Mouse (Mus musculus): Measurements from ENCODE around the gene Tbc1d1. TPM values are rescaled to one million over a fixed set of nuclear protein-coding genes. Genes with fewer than 3 reads are reported as not detected.
A peak's percentile ranks its signal among the peaks of the same experiment; 100 is the strongest.
"Not testable (repeated sequence)": the region's sequence is repeated elsewhere in the genome, so short reads cannot be mapped to it uniquely, and the experiment has no call there.

Gene Tbc1d1
- total RNA-seq, 2 experiments from 2014 or later, result 29.1 to 29.9 TPM

GRCm38 (mm10) chr5:64323286-64323685 lies 167.2 kb downstream of the Tbc1d1 start:
- DNase-seq, result no peak

DNA sequence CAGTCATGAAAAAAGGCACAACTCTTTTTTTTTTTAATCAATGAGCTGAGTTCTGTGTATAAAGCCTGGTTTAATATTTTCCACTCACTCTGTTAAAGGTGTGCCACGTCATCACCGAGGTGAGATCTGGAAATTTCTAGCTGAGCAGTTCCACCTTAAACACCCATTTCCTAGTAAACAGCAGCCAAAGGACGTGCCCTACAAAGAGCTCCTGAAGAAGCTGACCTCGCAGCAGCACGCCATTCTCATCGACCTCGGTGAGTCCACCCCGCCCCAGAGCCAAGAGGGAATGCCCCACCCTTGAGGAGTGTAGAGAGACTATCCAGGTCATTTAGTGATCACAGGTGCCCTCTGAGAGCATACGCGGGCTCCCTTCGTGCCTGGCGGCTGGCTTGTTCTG lies 168.2 kb downstream of the Tbc1d1 start:
- DNase-seq, result no peak

- no peak for DNase-seq
Measured at GRCm38 (mm10) chr5:64324920-64325319, 168.8 kb downstream of the Tbc1d1 start.

GRCm38 (mm10) chr5:64325741-64326355 lies 169.7 kb downstream of the Tbc1d1 start:
- no peak for DNase-seq

- DNase-seq, result no peak
Measured at GRCm38 (mm10) chr5:64326427-64327181, 170.5 kb downstream of the Tbc1d1 start.

- DNase-seq, result no peak
Measured at GRCm38 (mm10) chr5:64327212-64327902, 171.3 kb downstream of the Tbc1d1 start.

- DNase-seq, result peak; percentile 62 to 71
Measured at GRCm38 (mm10) chr5:64336767-64337408, 180.8 kb downstream of the Tbc1d1 start.

- DNase-seq, result not testable (repeated sequence)
Measured at GRCm38 (mm10) chr5:64338795-64339194, 182.7 kb downstream of the Tbc1d1 start.

DNA sequence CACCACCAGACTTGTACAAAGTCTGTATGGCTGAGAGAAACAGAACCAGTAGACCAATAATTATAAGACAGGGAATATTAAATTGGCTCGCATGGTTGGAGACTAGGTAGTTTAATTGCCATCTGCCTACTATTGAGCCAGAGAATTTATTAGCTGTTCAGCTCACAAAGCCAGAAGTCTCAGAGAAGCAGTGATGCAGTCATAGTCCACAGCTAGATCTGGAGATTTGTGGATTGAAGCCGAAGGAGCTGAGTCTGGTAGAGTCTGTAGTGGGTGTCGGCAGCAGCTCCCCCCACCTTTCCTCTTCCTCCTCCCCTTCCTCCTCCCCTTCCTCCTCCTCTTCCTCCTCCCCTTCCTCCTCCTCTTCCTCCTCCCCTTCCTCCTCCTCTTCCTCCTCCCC lies 184.3 kb downstream of the Tbc1d1 start:
- no peak for DNase-seq

- DNase-seq, result no peak
Measured at GRCm38 (mm10) chr5:64341671-64342070, 185.6 kb downstream of the Tbc1d1 start.

DNA sequence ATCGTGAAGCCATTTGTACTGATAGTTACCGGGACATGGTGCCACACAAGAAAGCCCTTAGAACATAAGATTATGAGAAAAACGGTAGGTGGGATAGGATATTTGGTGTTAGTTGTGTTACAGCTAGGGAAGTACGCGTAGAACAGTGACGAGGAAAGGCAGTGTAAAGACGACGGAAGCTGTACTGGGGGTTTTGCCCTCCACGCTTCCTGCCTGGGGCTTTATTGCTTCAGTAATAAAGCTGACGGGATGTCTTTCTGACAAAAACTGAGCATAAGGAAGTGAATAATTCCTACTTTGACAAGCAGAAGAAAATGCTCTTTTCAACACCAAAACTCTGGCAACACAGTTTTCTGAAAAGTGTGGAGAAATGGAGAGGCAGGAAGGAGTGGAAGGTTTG lies 186.0 kb downstream of the Tbc1d1 start:
- no peak for DNase-seq

DNA sequence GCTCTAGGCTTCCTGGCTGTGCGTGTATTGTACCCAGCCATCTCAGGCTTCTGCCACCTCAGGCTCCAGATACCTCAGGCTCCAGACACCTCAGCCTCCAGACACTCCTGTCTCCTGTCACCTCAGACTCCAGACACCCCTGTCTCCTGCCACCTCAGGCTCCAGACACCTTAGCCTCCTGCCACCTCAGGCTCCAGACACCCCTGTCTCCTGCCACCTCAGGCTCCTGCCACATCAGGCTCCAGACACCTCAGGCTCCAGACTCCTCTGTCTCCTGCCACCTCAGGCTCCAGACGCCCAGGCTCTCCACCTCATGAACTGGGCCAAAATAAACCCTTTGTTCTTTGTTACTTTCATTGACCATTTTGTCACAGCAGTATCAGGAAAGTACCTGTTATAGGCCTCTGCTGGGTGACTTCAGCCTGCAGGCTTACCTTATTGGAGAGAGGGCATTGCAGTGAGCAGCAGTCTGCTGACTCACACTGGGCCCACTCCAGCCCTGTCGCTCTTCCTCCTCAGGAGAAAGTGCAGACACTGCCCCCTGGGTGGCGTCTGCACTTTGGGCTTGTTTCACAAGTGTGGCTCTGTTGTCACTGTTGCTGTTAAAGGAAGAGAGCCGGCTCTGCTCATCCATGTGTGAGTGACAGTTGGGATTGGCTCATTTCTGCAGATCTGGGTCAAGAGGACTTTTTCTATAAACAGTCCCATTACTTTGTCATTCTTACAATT lies 188.0 kb downstream of the Tbc1d1 start:
- no peak for DNase-seq

DNA sequence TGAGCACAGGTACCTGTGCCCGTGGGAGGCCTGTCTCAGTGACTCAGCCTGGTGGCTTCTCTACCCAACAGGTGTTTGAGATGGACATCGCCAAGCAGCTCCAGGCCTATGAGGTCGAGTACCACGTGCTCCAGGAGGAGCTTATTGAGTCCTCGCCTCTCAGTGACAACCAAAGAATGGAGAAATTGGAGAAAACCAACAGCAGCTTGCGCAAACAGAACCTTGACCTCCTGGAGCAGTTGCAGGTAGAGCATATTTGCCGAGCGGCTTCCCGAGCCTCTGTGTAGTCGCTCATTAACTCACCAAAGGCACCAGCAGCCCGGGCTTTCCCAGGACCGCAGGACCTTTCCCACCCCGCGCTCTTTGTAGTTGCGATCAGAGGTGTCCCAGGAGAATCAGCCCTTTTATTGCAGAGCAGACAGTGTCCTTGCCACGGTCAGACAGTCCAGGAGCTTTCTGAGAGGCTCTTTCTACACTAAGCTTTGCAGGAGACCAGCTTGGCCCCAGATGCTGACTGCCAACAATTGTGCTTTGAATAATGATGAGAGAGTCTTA lies 189.2 kb downstream of the Tbc1d1 start:
- DNase-seq, result no peak

GRCm38 (mm10) chr5:64345761-64346160 lies 189.7 kb downstream of the Tbc1d1 start:
- DNase-seq, result no peak

DNA sequence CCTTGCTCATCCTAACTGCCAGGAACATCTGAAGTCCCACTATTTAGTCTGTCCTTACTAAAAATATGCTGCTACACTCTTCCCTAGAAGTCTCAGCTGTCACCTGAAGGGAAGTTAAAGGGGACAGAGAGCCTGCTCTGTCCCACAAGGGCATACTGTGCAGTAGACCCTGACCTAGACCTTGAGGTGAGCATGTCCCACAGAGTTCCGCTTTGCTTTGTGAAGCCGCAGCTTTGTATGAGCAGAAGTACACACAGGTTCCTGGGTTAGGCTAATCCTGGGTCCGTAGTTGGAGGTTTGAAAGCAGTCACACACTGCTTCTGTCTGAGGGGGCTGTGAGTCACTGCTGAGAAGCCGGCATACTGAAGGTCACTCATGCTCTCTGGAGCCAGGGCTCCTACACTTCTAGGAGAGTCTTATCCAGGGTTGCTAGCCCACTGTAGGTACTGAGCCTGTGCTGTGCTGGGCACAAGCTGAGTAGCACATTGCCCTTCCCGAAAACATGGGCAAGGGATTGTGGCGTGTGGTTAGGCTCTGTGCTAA lies 190.3 kb downstream of the Tbc1d1 start:
- no peak for DNase-seq

DNA sequence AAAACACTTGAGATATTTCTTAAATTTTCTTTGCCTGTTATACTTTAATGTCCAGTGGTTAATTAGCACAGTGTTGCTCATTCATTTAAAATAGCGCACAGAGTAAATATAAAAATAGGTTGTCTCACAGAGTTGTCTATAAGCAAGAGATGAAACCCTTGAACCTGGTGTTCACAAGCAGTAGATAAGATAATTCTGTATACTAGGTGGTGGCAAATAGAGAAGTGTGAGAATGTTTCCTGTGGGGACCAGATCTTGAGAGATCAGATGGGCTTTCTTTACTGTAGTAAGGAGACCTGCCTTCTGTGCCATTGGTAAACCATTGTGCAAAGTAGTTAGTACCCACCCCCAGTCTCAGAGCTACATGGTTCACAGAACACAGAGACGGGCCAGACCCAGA lies 192.1 kb downstream of the Tbc1d1 start:
- no peak for DNase-seq

- no peak for DNase-seq
Measured at GRCm38 (mm10) chr5:64348780-64349179, 192.7 kb downstream of the Tbc1d1 start.

GRCm38 (mm10) chr5:64351968-64352367 lies 195.9 kb downstream of the Tbc1d1 start:
- no peak for DNase-seq

- no peak for DNase-seq
Measured at GRCm38 (mm10) chr5:64358639-64359584, 202.8 kb downstream of the Tbc1d1 start.

GRCm38 (mm10) chr5:64360147-64360875 lies 204.2 kb downstream of the Tbc1d1 start:
- no peak for DNase-seq

Data from layer of hippocampus, postnatal 36 days (tissue).